Mouse (Mus musculus) spleen, adult 2 months (tissue): ENCODE measurements around the gene Antxr1. TPM values are rescaled to one million over a fixed set of nuclear protein-coding genes. Genes with fewer than 3 reads are reported as not detected.

ENCODE experiments used
- DNase-seq, 2 experiments: peaks; one replicate each; pipeline versions ENCODE4 v3.0.0 to v3.0.0-alpha.2; 2012 to 2021; ENCODE audit warnings: low spot score in 2 of 2, low read depth in 1 of 2
- H3K27ac ChIP-seq: fragments of 200-500 bp; 2 replicates; pipeline ENCODE4 v1.5.1; 2012; ENCODE audit warnings: low read length, inconsistent platforms; ENCODE audit not compliant: insufficient read depth
- H3K27me3 ChIP-seq: fragments of 200-500 bp; 2 replicates; pipeline ENCODE4 v1.6.1; 2012; ENCODE audit warnings: mild to moderate bottlenecking, moderate library complexity, low read length, inconsistent platforms; ENCODE audit not compliant: control insufficient read depth, insufficient read depth
- H3K36me3 ChIP-seq: fragments of 200-500 bp; 2 replicates; pipeline ENCODE4 v1.6.1; 2012; ENCODE audit warnings: mild to moderate bottlenecking, low read length, inconsistent platforms; ENCODE audit not compliant: control insufficient read depth, insufficient read depth
- H3K4me1 ChIP-seq: fragments of 200-500 bp; 2 replicates; pipeline ENCODE4 v1.6.1; 2011; ENCODE audit warnings: inconsistent platforms; ENCODE audit not compliant: control insufficient read depth, insufficient read depth, insufficient read length
- H3K4me3 ChIP-seq: fragments of 200-500 bp; 2 replicates; pipeline ENCODE4 v1.5.1; 2011; ENCODE audit warnings: mild to moderate bottlenecking, inconsistent platforms; ENCODE audit not compliant: insufficient read depth, insufficient read length; ENCODE audit errors: extremely low read depth
- CTCF ChIP-seq: fragments of 200-500 bp; IDR thresholded peaks from 2 replicates; pipeline ENCODE4 v1.5.1; 2011; ENCODE audit warnings: mild to moderate bottlenecking, inconsistent platforms; ENCODE audit not compliant: insufficient read depth, insufficient read length, insufficient replicate concordance; ENCODE audit errors: extremely low read depth
- POLR2A ChIP-seq: fragments of 200-500 bp; IDR thresholded peaks from 2 replicates; pipeline ENCODE4 v1.6.1; 2011; ENCODE audit warnings: low read depth, low read length, inconsistent platforms
- WGBS: fragments of 180-500 bp; shearing (Covaris S2); methylation state at CpG from one replicate; pipeline ENCODE4 v1.1.7; 2018; 5-methylcytosine and 5-hydroxymethylcytosine counted together
- polyA plus RNA-seq: library from polyadenylated mRNA; depleted of rRNA; stranded (reverse); fragments of >200 nt; gene quantifications from 2 replicates; pipeline ENCODE4 v1.2.3, GENCODE M21; 2012

The Antxr1 gene
- polyA plus RNA-seq, 1 experiment: 4.2 TPM

- WGBS: 84% methylated on average over 7 of the region's 7 CpGs
- TF ChIP-seq CTCF: no peak
- no peak for TF ChIP-seq POLR2A
- Histone ChIP-seq H3K27ac (no peak overlapping the region), H3K36me3 (no peaks in the 10 kb centered on the region), H3K27me3 (no peaks in the 10 kb centered on the region), H3K4me1 (no peaks in the 10 kb centered on the region), H3K4me3 (no peak overlapping the region)
- DNase-seq: no peak
Observed at GRCm38 (mm10) chr6:87269950-87270349, 65.7 kb downstream of the Antxr1 start.

GRCm38 (mm10) chr6:87262666-87263065, 73.0 kb downstream of the Antxr1 start:
- no peaks in the 10 kb centered on the region for H3K36me3 ChIP-seq
- 78% methylated on average over 2 of the region's 2 CpGs for WGBS

GRCm38 (mm10) chr6:87258976-87259375, 76.6 kb downstream of the Antxr1 start:
- Histone ChIP-seq H3K4me1 (peaks cover 10% of the 10 kb centered on the region; the same call in 1 of the 2 replicates), H3K4me3 (no peak overlapping the region), H3K36me3 (no peaks in the 10 kb centered on the region), H3K27ac (no peak overlapping the region), H3K27me3 (no peaks in the 10 kb centered on the region)
- TF ChIP-seq CTCF (no peak), POLR2A (no peak)
- 65% methylated on average over 5 of the region's 5 CpGs for WGBS
- no peak for DNase-seq

More at GRCm38 (mm10) chr6:87262666-87263065, 73.0 kb downstream of the Antxr1 start:
- H3K4me3 ChIP-seq: no peak overlapping the region
- H3K4me1 ChIP-seq: peaks cover 2% of the 10 kb centered on the region; the same call in 1 of the 2 replicates
- TF ChIP-seq POLR2A: no peak
- no peak for TF ChIP-seq CTCF
- no peaks in the 10 kb centered on the region for H3K27me3 ChIP-seq
- no peak overlapping the region for H3K27ac ChIP-seq
- no peak for DNase-seq

GRCm38 (mm10) chr6:87257981-87258775, 77.4 kb downstream of the Antxr1 start:
- Histone ChIP-seq H3K4me1 (peaks cover 10% of the 10 kb centered on the region; the same call in 1 of the 2 replicates), H3K4me3 (no peak overlapping the region), H3K27ac (no peak overlapping the region), H3K36me3 (no peaks in the 10 kb centered on the region), H3K27me3 (no peaks in the 10 kb centered on the region)
- TF ChIP-seq POLR2A: no peak
- 59% methylated on average over 7 of the region's 7 CpGs for WGBS
- no peak for DNase-seq

GRCm38 (mm10) chr6:87257471-87257870, 78.2 kb downstream of the Antxr1 start:
- TF ChIP-seq POLR2A (no peak), CTCF (no peak)
- Histone ChIP-seq H3K36me3 (no peaks in the 10 kb centered on the region), H3K27me3 (no peaks in the 10 kb centered on the region), H3K27ac (no peak overlapping the region), H3K4me3 (no peak overlapping the region), H3K4me1 (peaks cover 10% of the 10 kb centered on the region; the same call in 1 of the 2 replicates)
- WGBS: 96% methylated on average over 4 of the region's 4 CpGs
- no peak for DNase-seq

GRCm38 (mm10) chr6:87255668-87256067, 80.0 kb downstream of the Antxr1 start:
- TF ChIP-seq CTCF: no peak
- no peak for TF ChIP-seq POLR2A
- Histone ChIP-seq H3K36me3 (no peaks in the 10 kb centered on the region), H3K27ac (no peak overlapping the region), H3K4me3 (no peak overlapping the region), H3K27me3 (no peaks in the 10 kb centered on the region), H3K4me1 (peaks cover 10% of the 10 kb centered on the region; the same call in 1 of the 2 replicates)
- no peak for DNase-seq
- 12% methylated on average over 12 of the region's 12 CpGs for WGBS

- 60% methylated on average over 7 of the region's 7 CpGs for WGBS
- H3K27ac ChIP-seq: no peak overlapping the region
Observed at GRCm38 (mm10) chr6:87254756-87255155, 80.9 kb downstream of the Antxr1 start.

More at GRCm38 (mm10) chr6:87254756-87255155, 80.9 kb downstream of the Antxr1 start:
- Histone ChIP-seq H3K4me3 (no peak overlapping the region), H3K36me3 (no peaks in the 10 kb centered on the region), H3K4me1 (peaks cover 10% of the 10 kb centered on the region; the same call in 1 of the 2 replicates), H3K27me3 (no peaks in the 10 kb centered on the region)
- no peak for DNase-seq
- no peak for TF ChIP-seq CTCF
- TF ChIP-seq POLR2A: no peak
